Mouse (Mus musculus): ENCODE measurements around the gene Susd5.

The Susd5 gene

DNA sequence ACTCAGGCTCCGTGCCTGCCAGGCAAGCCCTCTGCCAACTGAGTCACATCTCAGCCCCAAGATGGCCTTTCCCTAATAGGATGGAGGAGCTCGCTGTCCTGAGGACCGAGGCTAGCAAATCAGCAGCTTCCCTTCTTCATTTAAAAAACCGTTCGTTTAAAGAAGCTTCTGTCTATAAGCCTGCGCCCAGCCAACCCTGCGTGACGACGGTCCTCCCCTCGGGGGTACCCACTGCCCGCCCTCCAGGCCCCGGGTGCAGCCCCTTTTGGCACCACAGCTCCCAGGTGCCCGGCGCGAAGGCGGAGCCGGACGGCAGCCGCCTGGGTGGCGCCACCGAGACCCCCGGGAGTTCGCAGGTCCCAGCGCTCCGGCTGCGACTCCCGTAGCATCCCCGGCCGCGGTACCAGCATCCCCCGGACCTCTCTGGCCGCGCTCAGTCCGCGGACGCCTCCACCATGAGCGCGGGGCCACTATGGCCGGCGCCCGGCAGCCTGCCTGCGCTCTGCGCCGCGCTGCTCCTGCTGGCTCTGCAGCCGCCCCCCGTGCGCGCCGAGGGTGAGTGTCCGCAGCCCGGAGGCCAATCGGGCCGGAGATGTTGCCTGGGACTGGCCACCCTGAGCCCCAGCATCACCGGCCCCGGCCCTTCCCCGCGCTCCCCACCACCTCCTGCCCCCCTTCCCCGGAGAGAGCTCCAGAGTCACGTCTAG lies at the start of gene Susd5:
TSS of gene Susd5 (plus strand) at position 51 of the 707 bp plus-strand sequence.
- DNase-seq, result no peak

DNA sequence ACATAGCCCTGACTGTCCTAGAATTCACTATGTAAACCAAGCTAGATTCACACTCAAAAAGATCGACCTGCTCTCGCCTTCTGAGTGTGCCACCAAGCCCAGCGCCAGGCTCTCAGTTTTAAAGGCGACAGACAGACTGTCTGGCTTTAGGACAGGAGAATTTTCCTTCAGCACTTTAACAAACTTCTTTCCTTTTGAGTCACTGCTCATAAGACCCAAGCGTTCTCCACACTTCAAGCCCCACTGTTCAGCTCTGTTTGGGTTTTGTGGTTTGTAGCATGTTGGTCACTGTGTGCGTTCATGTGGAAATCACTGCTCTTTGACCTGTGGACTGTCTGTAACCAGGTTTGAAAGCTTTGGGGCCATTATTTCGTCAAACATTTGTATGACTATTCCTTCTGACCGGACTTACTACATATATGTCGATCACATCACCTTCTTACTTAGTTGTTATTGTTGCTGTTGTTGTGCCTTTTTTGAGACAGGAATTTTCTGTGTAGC lies 49.0 kb upstream of the Susd5 start:
- DNase-seq, result no peak

DNA sequence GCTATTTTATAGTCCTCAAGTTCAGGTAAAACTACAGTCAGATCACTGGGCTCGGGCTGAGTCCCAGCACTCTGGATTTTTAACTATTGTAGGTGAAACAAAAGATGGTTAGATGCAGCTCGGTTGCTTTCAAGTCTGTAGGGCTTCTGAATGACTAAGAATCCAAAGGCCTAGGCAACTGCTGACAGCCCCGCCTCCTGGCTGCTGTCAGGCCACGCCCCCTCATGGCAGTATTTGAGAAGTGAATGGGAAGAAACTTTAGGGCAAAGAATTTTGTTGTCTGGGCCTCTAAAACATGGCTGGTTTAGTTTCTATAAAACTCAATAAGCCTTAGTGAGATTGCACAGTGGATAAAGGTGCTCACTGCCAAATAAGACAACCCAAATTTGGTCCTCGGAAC lies 47.4 kb upstream of the Susd5 start:
- peak; percentile 24 for DNase-seq

- peak; percentile 45 for DNase-seq
These were observed 45.7 kb upstream of the Susd5 start for GRCm38 (mm10) chr9:114011203-114011602.

GRCm38 (mm10) chr9:114014034-114014433 lies 42.9 kb upstream of the Susd5 start:
- DNase-seq, result peak; percentile 8

- peak; percentile 51 for DNase-seq
These were observed 41.2 kb upstream of the Susd5 start for GRCm38 (mm10) chr9:114015724-114016123.

GRCm38 (mm10) chr9:114016402-114016801 lies 40.5 kb upstream of the Susd5 start:
- no peak for DNase-seq

DNA sequence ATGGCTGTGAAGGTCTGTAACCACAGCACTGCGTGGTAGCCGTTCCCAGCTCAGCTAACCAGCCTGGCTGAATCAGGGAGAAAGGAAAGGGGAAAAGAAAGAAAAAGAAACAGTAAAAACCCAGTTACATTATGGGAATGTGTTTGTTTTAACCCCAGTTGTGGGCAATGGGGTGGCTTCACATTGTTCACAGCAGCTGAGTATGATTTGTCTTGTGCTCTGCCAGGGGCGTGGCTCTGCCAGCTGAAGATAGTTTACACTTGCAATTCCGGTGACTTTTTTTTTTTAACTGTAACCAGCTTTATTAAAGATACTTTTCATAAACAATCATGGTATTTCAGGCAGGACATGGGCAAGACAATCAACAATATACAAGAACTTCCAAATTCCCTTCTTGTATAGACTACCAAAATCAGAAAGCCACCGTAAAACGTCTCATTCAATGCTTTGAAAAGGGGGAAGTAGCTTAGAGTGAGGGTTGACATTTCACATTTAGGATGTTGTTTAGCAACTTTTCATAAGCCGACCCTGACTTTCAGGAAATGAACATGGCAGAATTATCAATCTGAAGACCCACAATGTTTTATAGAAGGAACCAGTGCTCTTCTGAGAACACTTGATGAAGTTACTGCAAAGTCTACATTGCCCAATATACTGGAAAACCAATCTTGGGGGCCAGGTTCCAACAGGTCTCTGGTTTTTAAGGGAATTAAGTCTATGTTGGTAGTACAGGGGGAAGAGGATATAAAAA lies 37.8 kb upstream of the Susd5 start:
- DNase-seq, result no peak

GRCm38 (mm10) chr9:114022141-114022540 lies 34.8 kb upstream of the Susd5 start:
- DNase-seq, result no peak

- no peak for DNase-seq
These were observed 31.8 kb upstream of the Susd5 start for GRCm38 (mm10) chr9:114025182-114025581.

DNA sequence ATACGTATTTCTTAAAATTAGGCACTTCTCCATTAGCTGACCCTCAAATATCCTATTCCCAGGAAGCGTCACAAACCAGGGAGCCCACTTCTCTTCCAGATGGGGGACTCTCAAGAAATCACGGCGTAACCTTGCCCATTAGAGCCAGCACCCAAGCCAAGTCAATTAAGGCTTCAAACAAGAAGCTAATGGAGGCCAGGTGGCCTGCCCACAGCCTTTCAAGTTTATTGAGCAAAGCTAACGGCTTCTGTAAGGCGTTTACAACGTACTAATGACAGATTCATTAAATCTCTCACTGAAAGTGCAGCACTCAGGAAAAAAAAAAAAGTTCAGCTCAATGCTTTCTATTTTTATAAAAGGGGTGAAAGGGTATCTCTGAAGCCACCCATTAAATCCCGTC lies 31.1 kb upstream of the Susd5 start:
- DNase-seq, result no peak

DNA sequence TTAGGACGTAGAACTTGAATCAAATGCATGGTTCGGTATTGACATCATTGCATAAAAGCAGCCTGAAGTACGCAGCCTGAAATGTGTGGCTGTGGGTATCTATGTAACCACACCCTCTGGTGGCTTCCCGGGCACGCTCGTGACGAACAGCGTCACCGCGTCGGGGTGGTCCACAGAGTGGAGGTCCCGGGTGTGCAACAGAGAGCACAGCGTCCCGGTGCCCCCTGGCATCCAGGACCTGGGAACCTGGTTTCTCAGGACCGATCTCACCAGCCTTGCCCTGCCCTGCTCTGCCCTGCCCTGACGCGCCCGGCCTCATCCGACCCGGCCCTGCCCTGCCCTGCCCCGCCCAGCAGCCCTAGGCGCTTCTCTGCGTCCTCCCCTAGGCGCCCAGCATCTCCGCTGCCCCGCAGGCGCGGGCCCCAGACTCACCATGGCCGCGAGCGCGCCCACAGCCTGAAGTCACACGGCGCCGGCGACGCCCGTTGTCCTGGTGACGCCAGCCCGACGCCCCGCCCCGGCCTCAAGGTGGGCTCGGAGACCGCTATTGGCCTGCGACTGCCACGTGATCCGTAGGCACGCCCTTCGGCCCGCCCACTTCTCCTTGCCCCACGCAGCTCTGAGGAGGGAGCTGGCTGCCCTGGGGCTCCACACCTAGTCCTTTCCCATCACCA lies 30.5 kb upstream of the Susd5 start:
- DNase-seq, result peak; percentile 85

DNA sequence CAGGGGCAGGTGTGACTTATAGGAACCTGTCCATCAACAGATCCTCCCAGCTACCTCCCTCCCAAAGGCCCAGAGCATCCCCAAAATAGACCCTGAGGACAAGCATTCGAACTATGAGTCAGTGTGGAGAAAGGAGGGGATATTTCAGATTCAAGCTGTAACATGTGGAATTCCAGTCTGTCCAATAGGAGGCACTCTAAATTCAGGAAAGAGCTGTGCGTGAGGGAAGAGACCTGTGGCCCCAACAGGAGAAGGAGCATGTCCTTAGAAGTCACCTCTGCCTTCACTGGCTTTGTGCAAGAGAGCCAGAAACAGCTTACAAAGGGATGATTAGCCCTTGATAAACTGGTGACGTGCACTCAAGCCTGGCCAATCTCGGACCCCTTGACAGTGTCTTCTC lies 16.0 kb upstream of the Susd5 start:
- no peak for DNase-seq

- DNase-seq, result no peak
These were observed 14.4 kb upstream of the Susd5 start for GRCm38 (mm10) chr9:114042490-114042889.

- peak; percentile 18 for DNase-seq
These were observed 12.5 kb upstream of the Susd5 start for GRCm38 (mm10) chr9:114044446-114044845.

GRCm38 (mm10) chr9:114046028-114046427 lies 10.9 kb upstream of the Susd5 start, which contains the start of gene Fbxl2:
Fbxl2 (minus strand) TSS chr9:114046191.
- DNase-seq, result no peak

DNA sequence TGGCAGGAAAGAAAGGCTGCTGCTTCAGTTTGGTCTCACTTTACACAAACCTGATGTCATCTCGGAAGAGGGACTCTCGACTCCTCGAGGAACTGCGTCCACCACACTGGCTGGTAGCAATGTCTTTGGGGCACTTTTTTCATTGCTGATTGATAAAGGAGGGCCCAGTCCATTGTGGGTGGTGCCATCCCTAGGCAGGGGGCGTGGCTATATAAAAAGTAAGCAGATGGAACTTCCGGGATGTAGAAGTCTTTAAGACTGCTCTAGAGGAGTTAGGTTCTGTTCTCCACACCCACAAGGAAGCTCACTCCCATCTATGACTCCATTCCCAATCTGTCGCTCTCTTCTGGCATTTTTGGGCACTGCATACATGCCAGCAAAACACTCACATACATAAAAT lies 10.3 kb upstream of the Susd5 start:
- DNase-seq, result no peak

GRCm38 (mm10) chr9:114050106-114050505 lies 6.8 kb upstream of the Susd5 start:
- no peak for DNase-seq

DNA sequence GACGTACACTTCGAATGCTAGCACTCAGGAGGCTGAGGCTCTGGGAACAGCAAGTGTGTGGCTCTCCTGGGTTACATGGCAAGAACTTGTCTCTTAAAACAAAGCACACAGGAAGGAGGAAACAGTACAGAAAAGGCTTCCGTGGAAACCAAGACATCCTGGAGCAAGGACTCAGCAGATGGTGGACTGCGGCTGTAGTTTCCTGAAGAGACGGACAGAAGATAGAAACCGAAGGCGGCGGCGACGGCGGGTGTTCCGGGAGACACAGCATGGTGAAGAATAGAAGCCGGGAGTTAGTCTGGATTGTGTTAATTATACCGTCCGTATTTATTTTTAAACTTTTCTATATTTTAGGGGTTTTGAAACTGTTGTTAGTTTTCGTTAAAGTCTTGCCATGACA lies 6.2 kb upstream of the Susd5 start:
- no peak for DNase-seq

- no peak for DNase-seq
These were observed 4.9 kb upstream of the Susd5 start for GRCm38 (mm10) chr9:114052031-114052430.

- no peak for DNase-seq
These were observed 4.1 kb upstream of the Susd5 start for GRCm38 (mm10) chr9:114052866-114053265.

DNA sequence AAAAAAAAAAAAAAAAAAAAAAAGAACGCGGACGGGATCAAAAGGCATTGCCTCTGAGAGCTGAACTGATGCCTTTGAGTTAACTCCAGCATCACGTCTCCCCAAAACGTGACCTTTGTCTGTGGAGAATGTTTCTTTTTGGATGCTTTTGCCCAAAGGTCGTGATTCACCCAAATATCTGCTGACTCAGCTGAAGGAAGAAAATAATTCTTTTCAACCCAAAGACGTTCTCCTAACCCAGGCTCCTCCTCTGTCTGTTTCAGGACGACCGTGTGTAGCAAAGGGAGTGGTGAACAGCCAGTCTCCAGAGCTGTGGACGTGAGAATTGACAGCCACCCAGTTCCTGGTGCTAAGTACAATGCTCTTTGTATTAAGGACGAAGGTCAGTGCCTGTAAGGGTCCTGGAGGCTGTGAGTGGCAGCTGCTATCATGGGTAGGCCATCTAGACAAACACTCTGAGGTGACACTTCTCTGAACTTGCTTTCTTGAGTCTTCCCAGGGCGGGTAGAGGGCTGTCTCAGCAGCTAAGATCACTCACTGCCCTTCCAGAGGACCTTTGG lies 11.6 kb downstream of the Susd5 start:
- DNase-seq, result no peak

DNA sequence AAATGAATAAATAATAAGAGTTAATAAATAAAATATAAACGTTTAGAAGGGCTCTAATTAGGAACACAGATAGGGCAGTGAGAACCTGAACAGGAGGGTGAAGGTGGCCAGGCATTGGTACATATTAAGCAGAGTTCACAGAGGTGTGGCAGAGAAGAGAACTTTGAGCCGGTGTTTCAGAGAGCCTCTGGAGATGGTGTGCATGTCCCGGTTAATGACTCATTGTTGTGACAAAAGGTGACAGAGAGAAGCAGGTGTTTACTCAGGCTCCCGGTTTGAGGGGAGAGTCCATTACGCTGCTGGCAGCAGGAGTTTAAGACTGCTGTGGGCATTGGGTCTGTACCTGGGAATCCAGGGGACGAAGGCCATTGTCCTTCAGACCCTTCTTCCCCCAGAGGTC lies 12.4 kb downstream of the Susd5 start:
- no peak for DNase-seq
